ENCODE assay signal across 35 mouse cellular contexts in the genomic region with DNA sequence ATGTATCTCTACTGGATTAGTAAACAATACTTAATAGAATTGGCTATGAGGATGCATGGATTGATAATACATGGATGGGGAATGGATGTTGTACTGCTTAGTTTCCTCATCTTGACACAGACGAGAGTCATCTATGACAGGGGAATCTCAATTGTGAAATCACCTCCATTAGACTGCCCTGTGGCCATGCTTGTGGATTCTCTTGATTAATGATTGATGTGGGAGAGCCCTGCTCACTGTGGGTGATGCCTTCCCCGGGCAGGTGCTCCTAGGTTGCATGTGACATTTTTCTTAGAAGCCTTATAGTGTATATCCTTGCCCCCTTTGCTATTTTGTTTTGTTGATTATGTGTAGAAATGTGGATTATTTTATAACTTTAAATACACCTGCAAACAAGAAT. TPM values are rescaled to one million over a fixed set of nuclear protein-coding genes. Genes with fewer than 3 reads are reported as not detected.
DNase-seq lines count a peak whose midpoint lies in the region; ATAC-seq and TF ChIP-seq lines count a peak whose summit lies in the region.
"Had no signal": no experiment of that assay in that cellular context is flagged by ENCODE, and none has a peak within 500 bp of the region (broad histone marks: within the 10 kb centered on the region; RNA-seq: fewer than 3 reads in every experiment).

No protein-coding gene starts in this region.

- H3K9ac ChIP-seq in kidney, embryonic 15.5 days: no peak overlapping the region
- H3K9ac ChIP-seq in kidney, embryonic 16.5 days (replicated peaks; ENCODE audit: low read length): no peak overlapping the region
- H3K9ac ChIP-seq in liver, postnatal 0 days (replicated peaks): no peak overlapping the region
- H3K9ac ChIP-seq: embryonic facial prominence, embryonic 12.5 days; heart, embryonic 12.5 days; hindbrain, embryonic 13.5 days had no signal

- TF ChIP-seq CTCF in liver, postnatal 0 days (IDR thresholded peaks at IDR 0.05; ENCODE audit: low read depth): no peak

- ATAC-seq in kidney, embryonic 15.5 days (replicated peaks; ENCODE audit: low FRiP score): no peak
- ATAC-seq in kidney, embryonic 16.5 days (ENCODE audit: low FRiP score, low TSS enrichment): no peak
- peak; percentile 98 for ATAC-seq in liver, postnatal 0 days
- ATAC-seq: forebrain, embryonic 14.5 days; lung, postnatal 0 days had no signal

- no peak overlapping the region for H3K4me3 ChIP-seq in kidney, embryonic 15.5 days (replicated peaks)
- H3K4me3 ChIP-seq in kidney, embryonic 16.5 days (ENCODE audit: low read length): no peak overlapping the region
- no peak overlapping the region for H3K4me3 ChIP-seq in liver, postnatal 0 days (ENCODE audit: low read depth, low read length)
- H3K4me3 ChIP-seq: embryonic facial prominence, embryonic 12.5 days; heart, embryonic 12.5 days; hindbrain, embryonic 13.5 days had no signal

- no peaks in the 10 kb centered on the region for H3K27me3 ChIP-seq in kidney, embryonic 15.5 days
- no peaks in the 10 kb centered on the region for H3K27me3 ChIP-seq in kidney, embryonic 16.5 days (ENCODE audit: insufficient read depth, low read length)
- no peaks in the 10 kb centered on the region for H3K27me3 ChIP-seq in liver, postnatal 0 days (ENCODE audit: insufficient read depth, low read length)
- H3K27me3 ChIP-seq: embryonic facial prominence, embryonic 12.5 days; heart, embryonic 12.5 days; hindbrain, embryonic 13.5 days had no signal

- no peak overlapping the region for H3K4me2 ChIP-seq in kidney, embryonic 15.5 days
- no peak overlapping the region for H3K4me2 ChIP-seq in kidney, embryonic 16.5 days (replicated peaks; ENCODE audit: low read depth, low read length)
- no peak overlapping the region for H3K4me2 ChIP-seq in liver, postnatal 0 days (ENCODE audit: low read depth, low read length)
- H3K4me2 ChIP-seq: embryonic facial prominence, embryonic 12.5 days; heart, embryonic 12.5 days; hindbrain, embryonic 13.5 days had no signal

- H3K9me3 ChIP-seq in kidney, embryonic 15.5 days (replicated peaks): no peaks in the 10 kb centered on the region
- H3K9me3 ChIP-seq in kidney, embryonic 16.5 days (ENCODE audit: low read length): no peaks in the 10 kb centered on the region
- H3K9me3 ChIP-seq in liver, postnatal 0 days (ENCODE audit: low read length): no peaks in the 10 kb centered on the region
- H3K9me3 ChIP-seq: embryonic facial prominence, embryonic 12.5 days; heart, embryonic 12.5 days; hindbrain, embryonic 13.5 days had no signal

- 61% methylated on average over 2 of the region's 2 CpGs for WGBS in kidney, embryonic 15.5 days
- 67% methylated on average over 2 of the region's 2 CpGs for WGBS in kidney, embryonic 16.5 days
- WGBS in liver, postnatal 0 days (ENCODE audit: insufficient replicate concordance): 51% methylated on average over 2 of the region's 2 CpGs

- no peak for TF ChIP-seq EP300 in liver, postnatal 0 days (IDR thresholded peaks at IDR 0.05; ENCODE audit: low read depth)

- H3K4me1 ChIP-seq in kidney, embryonic 15.5 days: no peaks in the 10 kb centered on the region
- no peaks in the 10 kb centered on the region for H3K4me1 ChIP-seq in kidney, embryonic 16.5 days (ENCODE audit: insufficient read depth, low read length)
- H3K4me1 ChIP-seq in liver, postnatal 0 days (ENCODE audit: insufficient read depth): no peaks in the 10 kb centered on the region
- H3K4me1 ChIP-seq: embryonic facial prominence, embryonic 12.5 days; heart, embryonic 12.5 days; hindbrain, embryonic 13.5 days had no signal

- no peak overlapping the region for H3K27ac ChIP-seq in kidney, embryonic 15.5 days
- H3K27ac ChIP-seq in kidney, embryonic 16.5 days (ENCODE audit: low read length): no peak overlapping the region
- no peak overlapping the region for H3K27ac ChIP-seq in liver, postnatal 0 days (ENCODE audit: low read depth)
- H3K27ac ChIP-seq: embryonic facial prominence, embryonic 12.5 days; hindbrain, embryonic 13.5 days; macrophage had no signal

- H3K36me3 ChIP-seq in kidney, embryonic 15.5 days: no peaks in the 10 kb centered on the region
- no peaks in the 10 kb centered on the region for H3K36me3 ChIP-seq in kidney, embryonic 16.5 days (ENCODE audit: insufficient read depth, low read length)
- no peaks in the 10 kb centered on the region for H3K36me3 ChIP-seq in liver, postnatal 0 days (replicated peaks; ENCODE audit: insufficient read depth, low read length)
- H3K36me3 ChIP-seq: embryonic facial prominence, embryonic 12.5 days; G1E; heart, embryonic 12.5 days; hindbrain, embryonic 13.5 days had no signal

- peak; percentile 43 for DNase-seq in kidney, adult 11 months
- peak; percentile 8 for DNase-seq in kidney, postnatal 14 days
- DNase-seq in kidney, postnatal 36 days: peak; percentile 34 to 62
- peak; percentile 14 for DNase-seq in liver, postnatal 0 days
- no peak for DNase-seq in cerebellum, postnatal 25 days
- no peak for DNase-seq in gastrocnemius, postnatal 10 days
- DNase-seq: adrenal gland, postnatal 10 days; cerebellum, adult 8-10 months; embryo, embryonic 11 days; gastrocnemius, postnatal 25 days; heart, adult 11 months; heart, postnatal 4 days; layer of hippocampus, adult 9-11 months; lung, adult 18-20 months; midbrain, embryonic 14.5 days; retina, postnatal 1 day; right cerebral cortex, postnatal 14 days; thymus, postnatal 4 days had no signal

RNA-seq across cellular contexts. Expression of gene Ces1g, which starts 12.0 kb away (rescaled TPM):
- not detected in 2 replicates for polyA plus RNA-seq in kidney, embryonic 15.5 days (2015; fragmentation: Nextera tagmentation; extraction: Ambion mirVana)
- 0.06 TPM in 1 of 2 replicates, not detected in the other for polyA plus RNA-seq in kidney, embryonic 16.5 days (2015; fragmentation: Nextera tagmentation; extraction: Ambion mirVana)
- 4.4 and 7.1 TPM in 2 replicates for polyA plus RNA-seq in liver, postnatal 0 days (2015; fragmentation: Nextera tagmentation; extraction: Ambion mirVana)
- total RNA-seq in gastrocnemius, postnatal 10 days (2021): not detected
- total RNA-seq: gastrocnemius, postnatal 25 days; heart, postnatal 4 days; left cerebral cortex, postnatal 10 days; monocyte, adult 5-6 weeks had no signal
- polyA plus RNA-seq: embryonic facial prominence, embryonic 12.5 days; forebrain, embryonic 14.5 days; G1E; heart, embryonic 12.5 days; heart, postnatal 0 days; hindbrain, embryonic 13.5 days; limb, embryonic 11.5 days; macrophage; midbrain, embryonic 14.5 days; neural tube, embryonic 14.5 days; stomach, embryonic 14.5 days; thymus, postnatal 0 days had no signal

RNA-seq across cellular contexts. Expression of gene Ces1f, which starts 45.6 kb away (rescaled TPM):
- 0.17 TPM in 1 of 2 replicates, not detected in the other for polyA plus RNA-seq in kidney, embryonic 15.5 days (2015; fragmentation: Nextera tagmentation; extraction: Ambion mirVana)
- 0.31 TPM in 1 of 2 replicates, not detected in the other for polyA plus RNA-seq in kidney, embryonic 16.5 days (2015; fragmentation: Nextera tagmentation; extraction: Ambion mirVana)
- 0.84 and 1.1 TPM in 2 replicates for polyA plus RNA-seq in liver, postnatal 0 days (2015; fragmentation: Nextera tagmentation; extraction: Ambion mirVana)
- total RNA-seq in gastrocnemius, postnatal 10 days (2021): not detected
- total RNA-seq: G1E; heart, postnatal 4 days; left cerebral cortex, postnatal 10 days; monocyte, adult 5-6 weeks had no signal
- polyA plus RNA-seq: embryonic facial prominence, embryonic 12.5 days; forebrain, embryonic 14.5 days; G1E; heart, embryonic 12.5 days; heart, postnatal 0 days; hindbrain, embryonic 13.5 days; limb, embryonic 11.5 days; macrophage; midbrain, embryonic 14.5 days; neural tube, embryonic 14.5 days; stomach, embryonic 14.5 days had no signal

RNA-seq across cellular contexts. Expression of gene Ces1h, which starts 54.4 kb away (rescaled TPM):
- polyA plus RNA-seq in kidney, embryonic 15.5 days (2015; fragmentation: Nextera tagmentation; extraction: Ambion mirVana): not detected in 2 replicates
- not detected in 2 replicates for polyA plus RNA-seq in kidney, embryonic 16.5 days (2015; fragmentation: Nextera tagmentation; extraction: Ambion mirVana)
- not detected in 2 replicates for polyA plus RNA-seq in liver, postnatal 0 days (2015; fragmentation: Nextera tagmentation; extraction: Ambion mirVana)
- total RNA-seq in gastrocnemius, postnatal 10 days (2021): not detected
- total RNA-seq: adrenal gland, postnatal 10 days; G1E; gastrocnemius, postnatal 25 days; heart, postnatal 4 days; left cerebral cortex, postnatal 10 days; monocyte, adult 5-6 weeks had no signal
- polyA plus RNA-seq: embryonic facial prominence, embryonic 12.5 days; forebrain, embryonic 14.5 days; G1E; heart, embryonic 12.5 days; heart, postnatal 0 days; hindbrain, embryonic 13.5 days; limb, embryonic 11.5 days; lung, postnatal 0 days; macrophage; midbrain, embryonic 14.5 days; neural tube, embryonic 14.5 days; small intestine, adult 2 months; stomach, embryonic 14.5 days had no signal

Comparison
In these comparisons a context has a peak if more than half of its experiments do, and no peak if none do; other contexts are left out.
1. DNase-seq: peak in kidney, adult 11 months (single experiment), kidney, postnatal 14 days (single experiment), kidney, postnatal 36 days (2 of 2) and liver, postnatal 0 days (single experiment); none in cerebellum, postnatal 25 days (0 of 2) and gastrocnemius, postnatal 10 days (single experiment).